Mouse (Mus musculus) E14TG2a.4 (cell line): ENCODE data around the gene Lhcgr.

ENCODE experiments used
- CTCF ChIP-seq: conservative IDR thresholded peaks from 2 replicates; pipeline ENCODE4 v1.5.1; 2014; ENCODE audit warnings: low read length
- NANOG ChIP-seq: IDR thresholded peaks from 2 replicates; pipeline ENCODE4 v1.6.1; 2014; ENCODE audit warnings: borderline replicate concordance, low read length, mixed read lengths

- TF ChIP-seq CTCF (no peak), NANOG (peak; percentile 31)
Observed at GRCm38 (mm10) chr17:88763396-88764135, 28.2 kb downstream of the Lhcgr start.
